Mouse (Mus musculus) lung, embryonic 15.5 days (tissue): ENCODE results near the gene Lrrc23. TPM values are rescaled to one million over a fixed set of nuclear protein-coding genes. Genes with fewer than 3 reads are reported as not detected.
"Not testable (repeated sequence)": the region's sequence is repeated elsewhere in the genome, so short reads cannot be mapped to it uniquely, and the experiment has no call there.

ENCODE experiments used
- ATAC-seq: fragments of 200-750 bp; cut with Nextera tagmentation; 2 replicates; pipeline ENCODE4 v1.8.0; 2017; ENCODE audit warnings: moderate number of reproducible peaks, borderline replicate concordance; ENCODE audit not compliant: low FRiP score, low TSS enrichment; ENCODE audit errors: extremely low read depth
- H3K27ac ChIP-seq: fragments of 300-500 bp; sonication (generic); 2 replicates; pipeline ENCODE4 v1.5.1; 2015; ENCODE audit warnings: moderate library complexity, mild to moderate bottlenecking, inconsistent platforms
- H3K27me3 ChIP-seq: fragments of 300-500 bp; sonication (generic); 2 replicates; pipeline ENCODE4 v1.6.1; 2015; ENCODE audit warnings: inconsistent platforms
- H3K36me3 ChIP-seq: fragments of 300-500 bp; sonication (generic); 2 replicates; pipeline ENCODE4 v1.6.1; 2015; ENCODE audit warnings: inconsistent platforms
- H3K4me1 ChIP-seq: fragments of 300-500 bp; sonication (generic); 2 replicates; pipeline ENCODE4 v1.6.1; 2015; ENCODE audit warnings: inconsistent platforms
- H3K4me2 ChIP-seq: fragments of 300-500 bp; sonication (generic); 2 replicates; pipeline ENCODE4 v1.6.1; 2015; ENCODE audit warnings: inconsistent platforms, mild to moderate bottlenecking, moderate library complexity
- H3K4me3 ChIP-seq: fragments of 300-500 bp; sonication (generic); 2 replicates; pipeline ENCODE4 v1.5.1; 2015; ENCODE audit warnings: mild to moderate bottlenecking, inconsistent platforms
- H3K9ac ChIP-seq: fragments of 300-500 bp; sonication (generic); 2 replicates; pipeline ENCODE4 v1.6.1; 2015; ENCODE audit warnings: inconsistent platforms
- H3K9me3 ChIP-seq: fragments of 300-500 bp; sonication (generic); 2 replicates; pipeline ENCODE4 v1.6.1; 2016; ENCODE audit warnings: inconsistent platforms
- WGBS: fragments of 180-500 bp; shearing (Covaris S2); methylation state at CpG from one replicate; pipeline ENCODE4 v1.1.7; 2015; 5-methylcytosine and 5-hydroxymethylcytosine counted together
- polyA plus RNA-seq: library from polyadenylated mRNA; unstranded; fragments of >200 nt; fragmentation: Nextera tagmentation; extraction: Ambion mirVana; gene quantifications from 2 replicates; pipeline ENCODE4 v1.2.1, GENCODE M21; 2015

The Lrrc23 gene
- polyA plus RNA-seq, 1 experiment from 2014 or later: 11.7 TPM

DNA sequence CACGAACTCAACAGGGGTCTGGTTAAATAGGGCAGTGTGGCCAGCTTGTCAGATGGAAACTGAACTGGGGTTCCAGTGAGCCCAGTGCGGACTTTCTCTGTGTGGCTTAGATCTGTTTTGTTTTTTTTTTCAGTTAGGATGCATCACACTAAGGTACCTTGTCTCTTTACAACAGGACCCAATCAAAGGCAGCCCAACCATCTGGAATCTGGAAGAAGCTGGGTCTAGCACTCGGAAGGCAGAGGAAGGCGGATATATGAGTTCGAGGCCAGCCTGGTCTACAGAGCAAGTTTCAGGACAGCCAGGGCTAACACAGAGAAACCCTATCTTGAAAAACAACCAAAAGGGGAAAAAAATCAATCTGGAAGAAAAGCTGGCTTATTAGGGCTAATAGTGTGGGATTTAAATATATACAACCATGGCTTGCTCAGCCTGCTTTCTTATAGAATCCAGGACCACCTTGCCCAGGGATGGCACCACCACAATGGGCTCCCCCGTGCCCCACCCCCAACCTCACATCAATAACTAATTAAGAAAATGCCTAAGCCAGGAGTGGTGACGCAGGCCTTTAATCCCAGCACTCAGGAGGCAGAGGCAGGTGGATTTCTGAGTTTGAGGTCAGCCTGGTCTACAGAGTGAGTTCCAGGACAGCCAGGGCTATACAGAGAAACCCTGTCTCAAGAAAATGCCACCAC, 27.1 kb upstream of the Lrrc23 start:
- H3K4me1 ChIP-seq: peaks cover 29% of the 10 kb centered on the region
- peak overlapping the region; percentile 53 for H3K4me3 ChIP-seq

GRCm38 (mm10) chr6:124805341-124806321, 26.1 kb upstream of the Lrrc23 start:
- Histone ChIP-seq H3K36me3 (0 out of 2 replicates have a peak, but pooled peaks cover 4% of the 10 kb centered on the region), H3K4me2 (peak overlapping the region; percentile 85), H3K4me3 (peak overlapping the region; percentile 53), H3K9me3 (no peaks in the 10 kb centered on the region), H3K9ac (peak overlapping the region; percentile 53), H3K4me1 (peaks cover 28% of the 10 kb centered on the region), H3K27ac (peak overlapping the region; percentile 95), H3K27me3 (no peaks in the 10 kb centered on the region)
- peak; percentile 83 for ATAC-seq
- 1% methylated on average over 34 of the region's 34 CpGs for WGBS

More for the DNA sequence above, 27.1 kb upstream of the Lrrc23 start:
- no peaks in the 10 kb centered on the region for H3K9me3 ChIP-seq
- H3K4me2 ChIP-seq: peak overlapping the region; percentile 85
- H3K27me3 ChIP-seq: no peaks in the 10 kb centered on the region
- H3K27ac ChIP-seq: peak overlapping the region; percentile 95
- H3K9ac ChIP-seq: no peak overlapping the region
- ATAC-seq: no peak
- peaks cover 8% of the 10 kb centered on the region for H3K36me3 ChIP-seq
- WGBS: 76% methylated on average over 7 of the region's 7 CpGs

- H3K4me3 ChIP-seq: no peak overlapping the region
- H3K27ac ChIP-seq: no peak overlapping the region
- H3K36me3 ChIP-seq: no peaks in the 10 kb centered on the region
Observed at GRCm38 (mm10) chr6:124804341-124804740, 24.8 kb upstream of the Lrrc23 start.

DNA sequence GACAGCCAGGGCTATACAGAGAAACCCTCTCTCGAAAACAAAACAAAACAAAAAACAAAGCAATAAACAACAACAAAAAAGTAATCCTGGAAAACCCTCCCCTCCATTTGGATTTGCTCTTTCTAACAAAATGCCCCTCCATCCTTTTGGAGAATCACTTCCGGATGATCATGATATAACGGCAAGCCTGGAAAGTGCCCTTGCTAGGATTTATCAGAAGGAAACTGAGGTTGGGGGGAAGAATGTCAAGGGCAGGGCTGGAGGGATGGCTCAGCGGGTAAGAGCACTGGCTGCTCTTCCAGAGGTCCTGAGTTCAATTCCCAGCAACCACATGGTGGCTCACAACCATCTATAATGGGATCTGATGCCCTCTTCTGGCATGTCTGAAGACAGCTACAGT, 24.2 kb upstream of the Lrrc23 start:
- WGBS: 92% methylated on average over 4 of the region's 4 CpGs
- not testable (repeated sequence) for ATAC-seq
- peaks cover 18% of the 10 kb centered on the region for H3K4me1 ChIP-seq

More at GRCm38 (mm10) chr6:124804341-124804740, 24.8 kb upstream of the Lrrc23 start:
- no peak overlapping the region for H3K4me2 ChIP-seq
- H3K9ac ChIP-seq: no peak overlapping the region
- peaks cover 18% of the 10 kb centered on the region for H3K4me1 ChIP-seq
- no peaks in the 10 kb centered on the region for H3K27me3 ChIP-seq
- no peak for ATAC-seq
- 80% methylated on average over 3 of the region's 3 CpGs for WGBS
- no peaks in the 10 kb centered on the region for H3K9me3 ChIP-seq

GRCm38 (mm10) chr6:124803061-124803460, 23.5 kb upstream of the Lrrc23 start:
- Histone ChIP-seq H3K27me3 (no peaks in the 10 kb centered on the region), H3K4me2 (no peak overlapping the region), H3K4me3 (no peak overlapping the region), H3K4me1 (peaks cover 15% of the 10 kb centered on the region), H3K36me3 (no peaks in the 10 kb centered on the region), H3K27ac (no peak overlapping the region), H3K9ac (no peak overlapping the region), H3K9me3 (no peaks in the 10 kb centered on the region)
- WGBS: 85% methylated on average over 3 of the region's 3 CpGs
- ATAC-seq: no peak

More for the DNA sequence above, 24.2 kb upstream of the Lrrc23 start:
- not testable (repeated sequence) for H3K4me3 ChIP-seq, H3K27ac ChIP-seq, H3K9ac ChIP-seq, H3K4me2 ChIP-seq, H3K9me3 ChIP-seq, H3K36me3 ChIP-seq, H3K27me3 ChIP-seq

GRCm38 (mm10) chr6:124802400-124802799, 22.9 kb upstream of the Lrrc23 start:
- H3K27ac ChIP-seq, H3K27me3 ChIP-seq, ATAC-seq, H3K9me3 ChIP-seq, H3K9ac ChIP-seq, H3K36me3 ChIP-seq: not testable (repeated sequence)
- peaks cover 13% of the 10 kb centered on the region for H3K4me1 ChIP-seq
- 12% methylated on average over 6 of the region's 9 CpGs for WGBS
- peak overlapping the region; percentile 47 for H3K4me2 ChIP-seq
- H3K4me3 ChIP-seq: peak overlapping the region; percentile 22; the same call in 1 of the 2 replicates

GRCm38 (mm10) chr6:124796200-124796599, 16.7 kb upstream of the Lrrc23 start:
- H3K9ac ChIP-seq: no peak overlapping the region
- no peak overlapping the region for H3K27ac ChIP-seq
- no peaks in the 10 kb centered on the region for H3K9me3 ChIP-seq
- no peak overlapping the region for H3K4me3 ChIP-seq
- no peak overlapping the region for H3K4me2 ChIP-seq
- ATAC-seq: no peak
- no peaks in the 10 kb centered on the region for H3K36me3 ChIP-seq
- no peaks in the 10 kb centered on the region for H3K4me1 ChIP-seq
- no peaks in the 10 kb centered on the region for H3K27me3 ChIP-seq
- WGBS: 74% methylated on average over 2 of the region's 2 CpGs

GRCm38 (mm10) chr6:124795781-124796180, 16.3 kb upstream of the Lrrc23 start:
- no peaks in the 10 kb centered on the region for H3K9me3 ChIP-seq
- H3K27ac ChIP-seq: no peak overlapping the region
- no peak overlapping the region for H3K9ac ChIP-seq
- H3K4me1 ChIP-seq: no peaks in the 10 kb centered on the region
- H3K36me3 ChIP-seq: no peaks in the 10 kb centered on the region
- no peak overlapping the region for H3K4me2 ChIP-seq
- WGBS: 76% methylated on average over 4 of the region's 4 CpGs
- H3K27me3 ChIP-seq: no peaks in the 10 kb centered on the region
- no peak overlapping the region for H3K4me3 ChIP-seq
- no peak for ATAC-seq

DNA sequence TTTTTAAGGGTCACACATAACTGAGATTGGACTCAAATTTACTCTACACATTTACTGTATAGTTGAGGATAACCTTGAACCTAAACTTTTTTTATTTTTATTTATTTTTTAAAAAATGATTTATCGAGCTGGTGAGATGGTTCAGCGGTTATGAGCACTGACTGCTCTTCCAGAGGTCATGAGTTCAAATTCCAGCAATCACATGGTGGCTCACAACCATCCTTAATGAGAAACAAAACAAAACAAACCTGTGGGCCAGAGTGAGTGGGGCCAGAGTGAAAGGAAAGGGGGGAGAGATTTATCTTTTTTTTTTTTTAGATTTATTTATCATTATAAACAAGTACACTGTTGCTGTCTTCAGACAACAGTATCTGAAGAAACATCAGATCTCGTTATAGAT, 12.4 kb upstream of the Lrrc23 start:
- Histone ChIP-seq H3K9ac (no peak overlapping the region), H3K36me3 (no peaks in the 10 kb centered on the region), H3K4me2 (no peak overlapping the region), H3K27ac (no peak overlapping the region), H3K27me3 (no peaks in the 10 kb centered on the region), H3K4me1 (no peaks in the 10 kb centered on the region), H3K4me3 (no peak overlapping the region), H3K9me3 (no peaks in the 10 kb centered on the region)
- 70% methylated on average over 3 of the region's 3 CpGs for WGBS
- ATAC-seq: no peak

GRCm38 (mm10) chr6:124790121-124790520, 10.6 kb upstream of the Lrrc23 start:
- no peak overlapping the region for H3K27ac ChIP-seq

GRCm38 (mm10) chr6:124789519-124789918, 10.0 kb upstream of the Lrrc23 start:
- Histone ChIP-seq H3K36me3 (no peaks in the 10 kb centered on the region), H3K9me3 (no peaks in the 10 kb centered on the region), H3K27ac (no peak overlapping the region; the same call in 1 of the 2 replicates), H3K4me2 (no peak overlapping the region), H3K27me3 (no peaks in the 10 kb centered on the region), H3K9ac (no peak overlapping the region), H3K4me1 (no peaks in the 10 kb centered on the region), H3K4me3 (no peak overlapping the region)
- ATAC-seq: no peak
- WGBS: 69% methylated on average over 4 of the region's 4 CpGs

More at GRCm38 (mm10) chr6:124790121-124790520, 10.6 kb upstream of the Lrrc23 start:
- Histone ChIP-seq H3K4me2 (no peak overlapping the region), H3K36me3 (no peaks in the 10 kb centered on the region), H3K27me3 (no peaks in the 10 kb centered on the region), H3K4me3 (no peak overlapping the region), H3K4me1 (no peaks in the 10 kb centered on the region), H3K9me3 (no peaks in the 10 kb centered on the region), H3K9ac (no peak overlapping the region)
- no peak for ATAC-seq
- WGBS: 48% methylated on average over 4 of the region's 4 CpGs

DNA sequence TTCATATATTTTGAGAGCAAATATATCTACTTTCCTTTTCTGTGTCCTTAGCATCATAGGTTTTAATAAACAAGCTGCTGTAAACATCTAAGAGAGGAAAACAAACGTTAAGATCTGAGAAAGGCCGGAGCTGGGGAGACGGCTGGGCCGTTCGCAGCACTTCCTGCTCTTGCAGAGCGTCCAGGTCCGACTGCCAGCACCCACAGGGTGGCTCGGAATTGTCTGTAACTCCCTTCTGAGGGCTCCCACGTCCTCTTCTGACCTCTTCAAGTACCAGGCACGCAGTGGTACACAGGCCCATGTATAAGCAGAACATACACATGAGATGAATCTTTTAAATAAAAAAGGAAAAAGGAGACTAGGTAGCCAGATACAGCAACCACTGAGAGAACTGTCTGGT, 8.2 kb upstream of the Lrrc23 start:
- ATAC-seq: no peak
- no peak overlapping the region for H3K9ac ChIP-seq
- H3K4me2 ChIP-seq: no peak overlapping the region
- H3K36me3 ChIP-seq: no peaks in the 10 kb centered on the region
- WGBS: 62% methylated on average over 10 of the region's 10 CpGs
- no peak overlapping the region for H3K27ac ChIP-seq
- H3K4me3 ChIP-seq: no peak overlapping the region
- no peaks in the 10 kb centered on the region for H3K9me3 ChIP-seq
- H3K27me3 ChIP-seq: no peaks in the 10 kb centered on the region
- H3K4me1 ChIP-seq: 0 out of 2 replicates have a peak, but pooled peaks cover 3% of the 10 kb centered on the region
